Mouse (Mus musculus) cerebellum, adult 8-10 months (tissue): ENCODE results near the gene Slc35f5.
A peak's percentile ranks its signal among the peaks of the same experiment; 100 is the strongest.
"Not testable (repeated sequence)": the region's sequence is repeated elsewhere in the genome, so short reads cannot be mapped to it uniquely, and the experiment has no call there.

Source experiments
- DNase-seq: peaks from one replicate; pipeline ENCODE4 v3.0.0; 2022

Slc35f5 gene

GRCm38 (mm10) chr1:125560259-125561192, at the start of gene Slc35f5:
Gene Slc35f5, plus strand, starts transcription at chr1:125560595.
- peak; percentile 96 for DNase-seq

GRCm38 (mm10) chr1:125514706-125515105, 45.7 kb upstream of the Slc35f5 start:
- no peak for DNase-seq

GRCm38 (mm10) chr1:125516910-125517659, 43.3 kb upstream of the Slc35f5 start:
- DNase-seq: no peak

- no peak for DNase-seq
Observed at GRCm38 (mm10) chr1:125519107-125519611, 41.2 kb upstream of the Slc35f5 start.

- DNase-seq: no peak
Observed at GRCm38 (mm10) chr1:125525965-125526665, 34.3 kb upstream of the Slc35f5 start.

- DNase-seq: no peak
Observed at GRCm38 (mm10) chr1:125526666-125527004, 33.8 kb upstream of the Slc35f5 start.

- DNase-seq: no peak
Observed at GRCm38 (mm10) chr1:125527364-125527763, 33.0 kb upstream of the Slc35f5 start.

GRCm38 (mm10) chr1:125533180-125533912, 27.0 kb upstream of the Slc35f5 start:
- DNase-seq: not testable (repeated sequence)

GRCm38 (mm10) chr1:125537131-125537530, 23.3 kb upstream of the Slc35f5 start:
- DNase-seq: no peak

GRCm38 (mm10) chr1:125537776-125538175, 22.6 kb upstream of the Slc35f5 start:
- no peak for DNase-seq

- DNase-seq: no peak
Observed at GRCm38 (mm10) chr1:125539312-125539711, 21.1 kb upstream of the Slc35f5 start.

GRCm38 (mm10) chr1:125542008-125542999, 18.1 kb upstream of the Slc35f5 start:
- no peak for DNase-seq

GRCm38 (mm10) chr1:125549872-125550271, 10.5 kb upstream of the Slc35f5 start:
- no peak for DNase-seq

GRCm38 (mm10) chr1:125550359-125550758, 10.0 kb upstream of the Slc35f5 start:
- DNase-seq: no peak

- no peak for DNase-seq
Observed at GRCm38 (mm10) chr1:125551564-125551963, 8.8 kb upstream of the Slc35f5 start.

GRCm38 (mm10) chr1:125559261-125559660, 1.1 kb upstream of the Slc35f5 start:
- peak; percentile 6 for DNase-seq

- no peak for DNase-seq
Observed at GRCm38 (mm10) chr1:125559721-125560120, 674 bp upstream of the Slc35f5 start.

- no peak for DNase-seq
Observed at GRCm38 (mm10) chr1:125561206-125561605, 811 bp downstream of the Slc35f5 start.

- peak; percentile 17 for DNase-seq
Observed at GRCm38 (mm10) chr1:125561841-125562240, 1.4 kb downstream of the Slc35f5 start.

GRCm38 (mm10) chr1:125568126-125568525, 7.7 kb downstream of the Slc35f5 start:
- no peak for DNase-seq

- no peak for DNase-seq
Observed at GRCm38 (mm10) chr1:125574219-125574618, 13.8 kb downstream of the Slc35f5 start.
